Comparison of ENCODE assay signal across 8 mouse cellular contexts in the genomic region with DNA sequence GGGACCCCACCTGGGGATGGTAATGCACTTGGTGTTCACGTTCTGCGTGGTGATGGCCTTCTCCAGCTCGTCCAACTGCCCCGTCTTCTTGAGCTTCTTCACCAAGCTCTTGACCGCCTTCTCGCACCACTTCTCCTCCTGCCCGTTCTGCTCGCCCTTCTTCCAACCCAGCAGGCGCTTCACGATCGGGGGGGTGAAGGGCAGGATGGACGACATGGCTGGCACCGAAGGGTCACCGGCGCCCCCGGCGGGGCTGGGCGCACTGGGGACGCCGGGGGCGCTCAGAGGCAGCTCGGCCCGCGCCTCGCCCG. TPM values are rescaled to one million over a fixed set of nuclear protein-coding genes. Genes with fewer than 3 reads are reported as not detected.
DNase-seq lines count a peak whose midpoint lies in the region; ATAC-seq and TF ChIP-seq lines count a peak whose summit lies in the region.

No protein-coding gene starts in this region.

- peaks cover 1% of the 10 kb centered on the region; the same call in 1 of the 2 replicates for H3K4me1 ChIP-seq in lung, adult 2 months (ENCODE audit: control insufficient read depth, insufficient read depth, low read length)
- H3K4me1 ChIP-seq in embryonic facial prominence, embryonic 11.5 days (ENCODE audit: control insufficient read depth, insufficient read depth, low read length): peaks cover 11% of the 10 kb centered on the region
- peaks cover 49% of the 10 kb centered on the region for H3K4me1 ChIP-seq in intestine, embryonic 15.5 days (replicated peaks)
- peaks cover 67% of the 10 kb centered on the region for H3K4me1 ChIP-seq in neural tube, embryonic 13.5 days (replicated peaks)

- H3K4me2 ChIP-seq in embryonic facial prominence, embryonic 11.5 days (ENCODE audit: low read depth, low read length): peak overlapping the region; percentile 51
- H3K4me2 ChIP-seq in intestine, embryonic 15.5 days (replicated peaks): peak overlapping the region; percentile 79
- peak overlapping the region; percentile 98 for H3K4me2 ChIP-seq in neural tube, embryonic 13.5 days

- DNase-seq in lung, adult 2 months: no peak
- DNase-seq in lung, postnatal 36 days: no peak
- no peak for DNase-seq in embryonic facial prominence, embryonic 11.5 days (ENCODE audit: low spot score)
- DNase-seq in urinary bladder, adult 18-20 months (ENCODE audit: low spot score in 2 of 2): no peak
- DNase-seq in urinary bladder, adult 2 months (ENCODE audit: low spot score): no peak
- DNase-seq in adrenal gland, postnatal 14 days: no peak

- no peaks in the 10 kb centered on the region; the same call in 1 of the 2 replicates for H3K36me3 ChIP-seq in embryonic facial prominence, embryonic 11.5 days (replicated peaks; ENCODE audit: control insufficient read depth, insufficient read depth, low read depth, low read length)
- no peaks in the 10 kb centered on the region for H3K36me3 ChIP-seq in intestine, embryonic 15.5 days
- H3K36me3 ChIP-seq in neural tube, embryonic 13.5 days: no peaks in the 10 kb centered on the region

- no peaks in the 10 kb centered on the region for H3K27me3 ChIP-seq in embryonic facial prominence, embryonic 11.5 days (ENCODE audit: control insufficient read depth, insufficient read depth, low read length)
- no peaks in the 10 kb centered on the region for H3K27me3 ChIP-seq in intestine, embryonic 15.5 days (replicated peaks)
- H3K27me3 ChIP-seq in neural tube, embryonic 13.5 days: peaks cover 12% of the 10 kb centered on the region; the same call in 1 of the 2 replicates

- no peak for TF ChIP-seq CTCF in lung, adult 2 months (IDR thresholded peaks at IDR 0.05; ENCODE audit: insufficient read depth, low read length)

- H3K9me3 ChIP-seq in embryonic facial prominence, embryonic 11.5 days (replicated peaks; ENCODE audit: control insufficient read depth, low read length): no peaks in the 10 kb centered on the region
- no peaks in the 10 kb centered on the region for H3K9me3 ChIP-seq in intestine, embryonic 15.5 days
- H3K9me3 ChIP-seq in neural tube, embryonic 13.5 days: no peaks in the 10 kb centered on the region

- under 1% methylated on average over 26 of the region's 26 CpGs for WGBS in lung, adult 2 months
- 0% methylated on average over 26 of the region's 26 CpGs for WGBS in embryonic facial prominence, embryonic 11.5 days
- WGBS in intestine, embryonic 15.5 days: under 1% methylated on average over 26 of the region's 26 CpGs
- WGBS in neural tube, embryonic 13.5 days: 1% methylated on average over 26 of the region's 26 CpGs

- peak; percentile 4; the same call in 1 of the 2 replicates for ATAC-seq in embryonic facial prominence, embryonic 11.5 days (replicated peaks; ENCODE audit: insufficient number of reproducible peaks, low FRiP score, low TSS enrichment, low read depth)
- ATAC-seq in intestine, embryonic 15.5 days: no peak
- peak; percentile 17; the same call in 1 of the 2 replicates for ATAC-seq in neural tube, embryonic 13.5 days (ENCODE audit: low read depth)

- H3K4me3 ChIP-seq in lung, adult 2 months (replicated peaks; ENCODE audit: extremely low read depth, low read depth, low read length): peak overlapping the region; percentile 84
- H3K4me3 ChIP-seq in embryonic facial prominence, embryonic 11.5 days (ENCODE audit: low read depth, low read length): peak overlapping the region; percentile 86
- peak overlapping the region; percentile 88 for H3K4me3 ChIP-seq in intestine, embryonic 15.5 days (replicated peaks)
- H3K4me3 ChIP-seq in neural tube, embryonic 13.5 days: peak overlapping the region; percentile 74

- H3K27ac ChIP-seq in embryonic facial prominence, embryonic 11.5 days (replicated peaks; ENCODE audit: low read depth, low read length): peak overlapping the region; percentile 98
- H3K27ac ChIP-seq in intestine, embryonic 15.5 days: peak overlapping the region; percentile 98
- H3K27ac ChIP-seq in neural tube, embryonic 13.5 days (replicated peaks): peak overlapping the region; percentile 90

- TF ChIP-seq POLR2A in lung, adult 2 months (IDR thresholded peaks at IDR 0.05; ENCODE audit: borderline replicate concordance, extremely low read depth, low read depth, low read length): 0 out of 2 replicates have a peak, but pooled peaks have one; percentile 2

- peak overlapping the region; percentile 83 for H3K9ac ChIP-seq in embryonic facial prominence, embryonic 11.5 days (replicated peaks; ENCODE audit: low read length)
- H3K9ac ChIP-seq in intestine, embryonic 15.5 days: peak overlapping the region; percentile 98
- H3K9ac ChIP-seq in neural tube, embryonic 13.5 days: peak overlapping the region; percentile 85

RNA-seq across cellular contexts. Expression of gene Smad3, which starts 0.4 kb away (rescaled TPM):
- 34.6 and 41.0 TPM in 2 replicates for polyA plus RNA-seq in lung, adult 2 months (2012; rRNA removed)
- 19.0 and 21.9 TPM in 2 replicates for polyA plus RNA-seq in embryonic facial prominence, embryonic 11.5 days (2014; fragmentation: Nextera tagmentation; extraction: Ambion mirVana)
- polyA plus RNA-seq in intestine, embryonic 15.5 days (2015; fragmentation: Nextera tagmentation; extraction: Ambion mirVana): 14.8 and 15.3 TPM in 2 replicates
- 13.2 and 14.9 TPM in 2 replicates for polyA plus RNA-seq in neural tube, embryonic 13.5 days (2015; fragmentation: Nextera tagmentation; extraction: Ambion mirVana)
- polyA plus RNA-seq in urinary bladder, adult 2 months (2012; rRNA removed): 33.3 and 39.4 TPM in 2 replicates
- 26.5 and 32.9 TPM in 2 replicates for total RNA-seq in adrenal gland, postnatal 14 days (2021)
